Mouse (Mus musculus) myocyte (in vitro differentiated cells): ENCODE results near the gene Ctsd. TPM values are rescaled to one million over a fixed set of nuclear protein-coding genes. Genes with fewer than 3 reads are reported as not detected.

Source experiments
- H3K27me3 ChIP-seq: one replicate; pipeline ENCODE4 v1.6.1; 2011; ENCODE audit not compliant: control insufficient read depth, insufficient read depth, insufficient read length
- H3K36me3 ChIP-seq: one replicate; pipeline ENCODE4 v1.6.1; 2011; ENCODE audit not compliant: control insufficient read depth, insufficient read depth
- H3K4me2 ChIP-seq: one replicate; pipeline ENCODE4 v1.6.1; 2011; ENCODE audit warnings: low read depth, control low read depth
- H3K4me3 ChIP-seq: one replicate; pipeline ENCODE4 v1.5.1; 2011; ENCODE audit warnings: mild to moderate bottlenecking, control low read depth, moderate library complexity
- H3K79me2 ChIP-seq: one replicate; pipeline ENCODE4 v1.6.1; 2011; ENCODE audit not compliant: control insufficient read depth, insufficient read depth
- H3ac ChIP-seq: one replicate; pipeline ENCODE4 v1.6.1; 2011; ENCODE audit not compliant: control insufficient read depth, insufficient read length
- CEBPB ChIP-seq: IDR thresholded peaks from 2 replicates; pipeline ENCODE4 v1.6.1; 2011; ENCODE audit warnings: mild to moderate bottlenecking, moderate library complexity; ENCODE audit not compliant: poor library complexity, insufficient read depth, severe bottlenecking
- E2F4 ChIP-seq: IDR thresholded peaks from one replicate; pipeline ENCODE4 v1.6.1; 2011; ENCODE audit warnings: mild to moderate bottlenecking, control low read depth, moderate library complexity; ENCODE audit not compliant: insufficient read depth
- MAX ChIP-seq: IDR thresholded peaks from one replicate; pipeline ENCODE4 v1.6.1; 2011; ENCODE audit warnings: low read depth, mild to moderate bottlenecking, control low read depth
- MYOD1 ChIP-seq, 3 experiments: IDR thresholded peaks; one replicate each; pipeline ENCODE4 v1.6.1; 2011; ENCODE audit warnings: control low read depth in 2 of 3, low read depth in 2 of 3, mild to moderate bottlenecking in 2 of 3, moderate library complexity in 1 of 3; ENCODE audit not compliant: insufficient read length in 2 of 3, control insufficient read depth in 1 of 3
- MYOG ChIP-seq, 3 experiments: IDR thresholded peaks; one replicate each; pipeline ENCODE4 v1.6.1; 2011; ENCODE audit warnings: control low read depth in 2 of 3, low read depth in 2 of 3, mild to moderate bottlenecking in 2 of 3; ENCODE audit not compliant: insufficient read length in 2 of 3, control insufficient read depth in 1 of 3, insufficient read depth in 1 of 3
- POLR2A ChIP-seq: IDR thresholded peaks from one replicate; pipeline ENCODE4 v1.6.1; 2011; ENCODE audit warnings: low read depth, mild to moderate bottlenecking, control low read depth, moderate library complexity; ENCODE audit not compliant: insufficient read length
- POLR2AphosphoS2 ChIP-seq: IDR thresholded peaks from one replicate; pipeline ENCODE4 v1.6.1; 2011; ENCODE audit warnings: low read depth, control low read depth; ENCODE audit not compliant: insufficient read length
- REST ChIP-seq: IDR thresholded peaks from one replicate; pipeline ENCODE4 v1.6.1; 2011; ENCODE audit warnings: mild to moderate bottlenecking, control low read depth, moderate library complexity; ENCODE audit not compliant: insufficient read depth, insufficient read length
- SRF ChIP-seq: IDR thresholded peaks from one replicate; pipeline ENCODE4 v1.6.1; 2011; ENCODE audit warnings: low read depth; ENCODE audit not compliant: control insufficient read depth, insufficient read length
- TCF12 ChIP-seq: IDR thresholded peaks from one replicate; pipeline ENCODE4 v1.6.1; 2011; ENCODE audit warnings: mild to moderate bottlenecking, control low read depth; ENCODE audit not compliant: poor library complexity, insufficient read depth, severe bottlenecking
- TCF3 ChIP-seq: IDR thresholded peaks from one replicate; pipeline ENCODE4 v1.6.1; 2011; ENCODE audit warnings: low read depth, control low read depth; ENCODE audit not compliant: insufficient read length
- USF1 ChIP-seq: IDR thresholded peaks from one replicate; pipeline ENCODE4 v1.6.1; 2011; ENCODE audit warnings: low read depth, mild to moderate bottlenecking, control low read depth, moderate library complexity
- polyA plus RNA-seq: library from polyadenylated mRNA; unstranded; fragments of >200 nt; fragmentation: generic; extraction: Trizol; gene quantifications from one replicate; pipeline ENCODE4 v1.2.1, GENCODE M21; 2012; ENCODE audit warnings: missing spikeins

Gene Ctsd
- polyA plus RNA-seq, 1 experiment: 887 TPM

GRCm38 (mm10) chr7:142373039-142373438, 14.8 kb downstream of the Ctsd start:
- Histone ChIP-seq H3K27me3 (no peaks in the 10 kb centered on the region), H3K4me3 (no peak overlapping the region), H3ac (no peak overlapping the region), H3K79me2 (no peaks in the 10 kb centered on the region), H3K36me3 (peaks cover 9% of the 10 kb centered on the region), H3K4me2 (no peak overlapping the region)
- TF ChIP-seq MYOD1 (IDR thresholded peaks at IDR 0.05; ENCODE audit: control insufficient read depth in 1 of 3, insufficient read length in 2 of 3, low read depth in 2 of 3) (no peak), E2F4 (no peak), POLR2A (no peak), POLR2AphosphoS2 (no peak), MAX (no peak), USF1 (no peak), CEBPB (no peak), SRF (no peak), TCF3 (no peak), REST (no peak), TCF12 (no peak), MYOG (IDR thresholded peaks at IDR 0.05; ENCODE audit: control insufficient read depth in 1 of 3, insufficient read depth in 1 of 3, insufficient read length in 2 of 3, low read depth in 2 of 3) (no peak)

GRCm38 (mm10) chr7:142371768-142372661, 15.8 kb downstream of the Ctsd start:
- H3ac ChIP-seq: peak overlapping the region; percentile 27
- H3K4me2 ChIP-seq: peak overlapping the region; percentile 87
- H3K4me3 ChIP-seq: peak overlapping the region; percentile 22
- H3K79me2 ChIP-seq: no peaks in the 10 kb centered on the region
- TF ChIP-seq MAX (no peak), TCF12 (no peak), USF1 (no peak), POLR2AphosphoS2 (no peak), MYOG (IDR thresholded peaks at IDR 0.05; ENCODE audit: control insufficient read depth in 1 of 3, insufficient read depth in 1 of 3, insufficient read length in 2 of 3, low read depth in 2 of 3) (peak in 1 of 3 experiments; percentile 4), MYOD1 (IDR thresholded peaks at IDR 0.05; ENCODE audit: control insufficient read depth in 1 of 3, insufficient read length in 2 of 3, low read depth in 2 of 3) (peak in 1 of 3 experiments; percentile 11), POLR2A (no peak)
- H3K27me3 ChIP-seq: no peaks in the 10 kb centered on the region
- H3K36me3 ChIP-seq: no peaks in the 10 kb centered on the region

- no peaks in the 10 kb centered on the region for H3K27me3 ChIP-seq
Observed at GRCm38 (mm10) chr7:142371398-142371767, 16.5 kb downstream of the Ctsd start.

DNA sequence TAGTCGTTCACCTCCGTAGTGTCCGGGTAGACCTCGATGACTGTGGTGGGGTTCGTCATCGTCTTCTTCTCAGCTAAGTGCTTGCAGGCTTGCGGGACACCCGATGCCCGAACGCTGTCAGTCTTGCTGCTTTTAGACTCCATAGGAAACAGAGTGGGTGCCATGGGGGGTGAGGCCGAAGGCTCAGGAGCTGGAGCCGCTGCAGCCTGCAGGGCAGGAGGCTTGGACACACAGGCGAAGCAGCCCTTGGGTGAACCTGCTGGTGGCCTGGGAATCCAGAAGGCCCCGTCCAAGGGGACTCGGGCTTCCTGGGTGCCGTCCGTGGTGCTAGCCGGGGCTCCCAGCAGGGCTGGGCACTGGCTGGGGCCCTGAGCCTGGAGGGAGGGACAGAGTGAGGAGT, 16.9 kb downstream of the Ctsd start:
- peak overlapping the region; percentile 27 for H3ac ChIP-seq
- no peaks in the 10 kb centered on the region for H3K27me3 ChIP-seq
- TF ChIP-seq CEBPB (no peak), REST (no peak), POLR2AphosphoS2 (no peak), SRF (no peak), TCF12 (no peak), MYOD1 (IDR thresholded peaks at IDR 0.05; ENCODE audit: control insufficient read depth in 1 of 3, insufficient read length in 2 of 3, low read depth in 2 of 3) (no peak), USF1 (no peak), TCF3 (no peak), MYOG (IDR thresholded peaks at IDR 0.05; ENCODE audit: control insufficient read depth in 1 of 3, insufficient read depth in 1 of 3, insufficient read length in 2 of 3, low read depth in 2 of 3) (no peak), E2F4 (no peak), MAX (no peak), POLR2A (no peak)
- H3K79me2 ChIP-seq: no peaks in the 10 kb centered on the region
- peak overlapping the region; percentile 22 for H3K4me3 ChIP-seq
- H3K4me2 ChIP-seq: peak overlapping the region; percentile 87
- no peaks in the 10 kb centered on the region for H3K36me3 ChIP-seq

More at GRCm38 (mm10) chr7:142371398-142371767, 16.5 kb downstream of the Ctsd start:
- Histone ChIP-seq H3K36me3 (no peaks in the 10 kb centered on the region), H3K4me2 (peak overlapping the region; percentile 87), H3K79me2 (no peaks in the 10 kb centered on the region), H3ac (peak overlapping the region; percentile 27), H3K4me3 (peak overlapping the region; percentile 22)
- TF ChIP-seq MYOD1 (IDR thresholded peaks at IDR 0.05; ENCODE audit: control insufficient read depth in 1 of 3, insufficient read length in 2 of 3, low read depth in 2 of 3): peak in 1 of 3 experiments; percentile 15
- no peak for TF ChIP-seq E2F4

DNA sequence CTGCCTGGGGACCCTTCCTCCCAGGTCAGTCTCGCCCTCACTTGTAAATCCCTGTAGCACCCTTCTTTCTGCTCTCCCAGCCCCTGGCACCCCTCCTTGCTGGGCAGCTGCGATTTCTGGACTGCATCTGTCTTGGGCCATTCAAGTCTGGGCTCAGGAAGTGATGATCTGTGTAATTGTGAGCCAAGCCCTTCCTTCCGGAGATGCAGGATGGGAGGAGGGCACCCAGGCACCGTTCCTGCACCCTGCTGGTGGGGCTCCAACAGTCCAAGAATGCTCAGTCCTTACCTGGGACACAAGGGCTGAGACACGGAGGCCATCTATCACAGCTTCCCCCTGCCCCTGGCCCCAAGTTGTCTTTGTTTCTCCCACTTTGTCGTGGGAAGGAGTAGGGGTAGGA, 18.0 kb downstream of the Ctsd start:
- TF ChIP-seq REST (no peak), MAX (no peak), POLR2A (no peak), MYOD1 (IDR thresholded peaks at IDR 0.05; ENCODE audit: control insufficient read depth in 1 of 3, insufficient read length in 2 of 3, low read depth in 2 of 3) (no peak), USF1 (no peak), E2F4 (no peak)
- Histone ChIP-seq H3K27me3 (no peaks in the 10 kb centered on the region), H3ac (no peak overlapping the region), H3K36me3 (no peaks in the 10 kb centered on the region), H3K4me3 (no peak overlapping the region), H3K4me2 (no peak overlapping the region), H3K79me2 (no peaks in the 10 kb centered on the region)
